Mouse (Mus musculus): Measurements from ENCODE around the gene Sestd1.

DNA sequence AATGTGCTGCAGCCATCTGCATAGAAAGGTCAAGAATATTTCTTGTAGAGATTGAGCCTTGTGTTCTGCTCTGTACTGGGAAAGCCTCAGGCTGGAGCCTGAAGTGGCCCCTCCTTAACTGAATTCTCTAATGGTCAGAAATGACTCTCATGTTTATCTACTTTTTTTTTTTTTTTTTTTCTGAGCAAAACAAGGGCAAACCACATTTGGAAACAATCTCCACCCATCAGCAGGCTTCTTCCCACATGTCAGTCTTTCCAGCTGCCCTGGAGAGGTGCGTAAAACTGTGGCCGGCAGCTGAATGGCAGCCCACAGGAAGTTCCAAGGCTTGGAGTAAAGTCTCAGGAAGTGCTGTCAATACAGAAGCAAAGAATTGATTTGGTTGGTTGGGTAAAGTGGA lies 6.4 kb upstream of the Sestd1 start:
- TF ChIP-seq CTCF (IDR thresholded peaks at IDR 0.05; ENCODE audit: insufficient read depth, low read length): no peak
- no peak for TF ChIP-seq POLR2A (IDR thresholded peaks at IDR 0.05; ENCODE audit: borderline replicate concordance, extremely low read depth, low read depth, low read length)

All from lung, adult 2 months (tissue).